Mouse (Mus musculus) embryonic facial prominence, embryonic 14.5 days (tissue): ENCODE results near the gene Mymx. TPM values are rescaled to one million over a fixed set of nuclear protein-coding genes. Genes with fewer than 3 reads are reported as not detected.

Experiments used
- ATAC-seq: fragments of 200-750 bp; cut with Nextera tagmentation; 2 replicates; pipeline ENCODE4 v1.8.0; 2017; ENCODE audit warnings: low read depth, moderate number of reproducible peaks, moderate TSS enrichment
- DNase-seq: peaks from one replicate; pipeline ENCODE4 v3.0.0-alpha.2; 2015; ENCODE audit warnings: low spot score
- H3K27ac ChIP-seq: fragments of 300-500 bp; sonication (generic); replicated peaks from 2 replicates; pipeline ENCODE4 v1.5.1; 2014; ENCODE audit warnings: low read depth, mild to moderate bottlenecking, low read length, moderate library complexity
- H3K27me3 ChIP-seq: fragments of 300-500 bp; sonication (generic); replicated peaks from 2 replicates; pipeline ENCODE4 v1.6.1; 2014; ENCODE audit warnings: low read length; ENCODE audit not compliant: control insufficient read depth, insufficient read depth
- H3K36me3 ChIP-seq: fragments of 300-500 bp; sonication (generic); 2 replicates; pipeline ENCODE4 v1.6.1; 2014; ENCODE audit warnings: low read length, mixed read lengths; ENCODE audit not compliant: control insufficient read depth, insufficient read depth
- H3K4me1 ChIP-seq: fragments of 300-500 bp; sonication (generic); 2 replicates; pipeline ENCODE4 v1.6.1; 2014; ENCODE audit warnings: antibody characterized with exemption, low read length; ENCODE audit not compliant: control insufficient read depth, insufficient read depth
- H3K4me2 ChIP-seq: fragments of 300-500 bp; sonication (generic); 2 replicates; pipeline ENCODE4 v1.6.1; 2014; ENCODE audit warnings: low read depth, mild to moderate bottlenecking, low read length, moderate library complexity, mixed read lengths
- H3K4me3 ChIP-seq: fragments of 300-500 bp; sonication (generic); 2 replicates; pipeline ENCODE4 v1.5.1; 2014; ENCODE audit warnings: low read depth, mild to moderate bottlenecking, low read length
- H3K9ac ChIP-seq: fragments of 300-500 bp; sonication (generic); 2 replicates; pipeline ENCODE4 v1.6.1; 2014; ENCODE audit warnings: low read depth, mild to moderate bottlenecking, low read length, moderate library complexity, mixed read lengths
- H3K9me3 ChIP-seq: fragments of 300-500 bp; sonication (generic); 2 replicates; pipeline ENCODE4 v1.6.1; 2016; ENCODE audit warnings: low read length; ENCODE audit not compliant: control insufficient read depth
- WGBS: fragments of 180-500 bp; shearing (Covaris S2); extraction: QIAGEN DNeasy Blood & Tissue Kit; methylation state at CpG from one replicate; pipeline ENCODE4 v1.1.7; 2014; 5-methylcytosine and 5-hydroxymethylcytosine counted together
- polyA plus RNA-seq: library from polyadenylated mRNA; unstranded; fragments of >200 nt; fragmentation: Nextera tagmentation; extraction: Ambion mirVana; gene quantifications from 2 replicates; pipeline ENCODE4 v1.2.1, GENCODE M21; 2014

Mymx gene
- polyA plus RNA-seq, 1 experiment from 2014 or later: 52.1 TPM

GRCm38 (mm10) chr17:45573780-45574123 is 28.1 kb downstream of the Mymx start:
- peak overlapping the region; percentile 98 for H3K27ac ChIP-seq
- peak overlapping the region; percentile 88 for H3K4me2 ChIP-seq
- H3K27me3 ChIP-seq: no peaks in the 10 kb centered on the region
- 0% methylated on average over 16 of the region's 18 CpGs for WGBS
- peak overlapping the region; percentile 100 for H3K4me3 ChIP-seq
- H3K36me3 ChIP-seq: peaks cover 35% of the 10 kb centered on the region
- H3K9ac ChIP-seq: peak overlapping the region; percentile 100
- ATAC-seq: peak; percentile 65
- peak; percentile 97 for DNase-seq
- H3K4me1 ChIP-seq: peaks cover 12% of the 10 kb centered on the region
- H3K9me3 ChIP-seq: no peaks in the 10 kb centered on the region

DNA sequence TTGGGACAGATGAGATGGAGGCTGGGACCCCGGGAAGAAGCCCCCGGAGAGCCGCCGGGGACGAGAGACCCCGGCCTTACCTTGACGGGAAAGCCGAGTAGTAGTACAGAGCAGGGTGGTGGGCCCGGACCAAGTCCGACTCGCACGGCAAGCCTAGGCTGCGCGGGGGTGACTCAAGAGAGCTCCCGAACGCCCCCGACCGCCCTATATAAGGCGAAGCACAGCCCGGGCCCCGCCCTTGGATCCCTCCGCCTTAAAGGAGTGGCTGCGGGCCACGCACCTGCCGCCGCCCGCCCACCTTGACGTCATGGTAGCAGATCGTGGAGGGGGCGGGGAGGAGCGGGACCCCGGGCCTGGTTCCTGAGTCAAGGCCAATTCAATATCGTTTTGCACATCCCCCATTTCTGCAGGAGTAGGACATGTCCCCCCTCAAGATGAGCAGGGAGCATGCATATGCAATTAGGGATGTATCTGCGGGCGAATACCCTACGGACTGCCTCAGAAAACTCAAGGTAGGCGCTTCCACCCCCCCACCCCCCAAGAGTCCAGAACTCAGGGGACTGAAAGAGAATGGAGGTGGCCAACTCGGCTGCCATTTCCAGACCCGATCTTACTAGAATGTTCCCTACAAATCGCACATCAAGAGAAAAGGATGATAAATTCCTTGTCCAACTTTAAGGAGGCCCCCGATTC is 28.7 kb downstream of the Mymx start, which contains the start of gene Hsp90ab1:
Gene Hsp90ab1, minus strand, starts transcription at position 185 of the 693 bp plus-strand sequence.
- Histone ChIP-seq H3K27me3 (no peaks in the 10 kb centered on the region), H3K4me1 (peaks cover 12% of the 10 kb centered on the region), H3K9ac (peak within 1 kb of the TSS; percentile 100), H3K4me3 (peak within 1 kb of the TSS; percentile 100), H3K9me3 (no peaks in the 10 kb centered on the region), H3K4me2 (peak within 1 kb of the TSS; percentile 88), H3K36me3 (peaks cover 40% of the 10 kb centered on the region), H3K27ac (peak within 1 kb of the TSS; percentile 98)
- ATAC-seq: peak; percentile 80
- WGBS: under 1% methylated on average over 35 of the region's 41 CpGs
- peak; percentile 99 for DNase-seq

DNA sequence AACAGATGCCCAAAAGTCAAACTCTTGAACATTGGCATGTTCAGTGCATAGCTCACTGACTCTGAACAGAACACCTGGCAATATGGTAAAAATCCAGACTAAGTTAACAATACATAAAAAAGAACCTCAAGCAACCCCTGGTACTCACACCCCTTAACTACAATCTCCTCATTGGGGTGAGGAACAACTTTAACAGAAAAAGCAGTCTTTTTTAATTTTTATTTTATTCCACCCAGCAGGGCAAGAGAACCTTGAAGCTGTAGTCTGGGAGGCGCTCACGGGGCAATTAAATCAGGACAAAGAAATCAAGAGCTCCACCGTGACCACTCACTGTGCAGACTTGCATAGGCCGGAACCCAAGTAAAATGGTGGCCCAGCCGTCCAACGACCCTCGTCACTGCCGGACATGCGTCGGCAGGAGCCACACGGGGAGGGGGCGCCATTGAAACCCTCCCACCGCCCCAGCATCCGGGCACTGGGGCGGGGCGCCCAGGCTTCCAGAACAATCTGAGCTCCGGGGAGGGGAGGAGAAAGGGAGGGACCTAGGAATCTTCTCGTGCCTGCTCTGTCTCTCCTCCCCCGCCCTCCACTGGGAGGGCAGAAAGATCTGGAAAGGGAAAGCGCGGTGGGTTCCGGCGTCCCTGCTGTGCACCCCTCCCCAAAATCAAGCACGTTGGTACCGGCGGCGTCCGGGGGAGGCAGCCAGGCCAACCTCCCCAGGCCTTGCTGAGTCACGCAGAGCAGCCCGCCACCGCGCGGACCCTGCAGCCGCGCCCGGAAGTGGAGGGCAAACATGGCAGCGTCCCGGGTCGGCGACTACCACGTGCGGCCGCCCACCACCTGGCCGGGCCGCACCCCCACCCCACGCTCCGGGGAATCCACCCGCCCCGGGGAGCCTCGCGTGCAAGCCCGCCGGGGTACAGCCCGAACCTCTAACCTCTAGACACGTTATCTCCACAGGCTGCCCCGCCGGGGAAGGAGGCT is 29.5 kb downstream of the Mymx start:
- peak; percentile 58 for ATAC-seq
- peak overlapping the region; percentile 88 for H3K4me2 ChIP-seq
- WGBS: under 1% methylated on average over 30 of the region's 57 CpGs

DNA sequence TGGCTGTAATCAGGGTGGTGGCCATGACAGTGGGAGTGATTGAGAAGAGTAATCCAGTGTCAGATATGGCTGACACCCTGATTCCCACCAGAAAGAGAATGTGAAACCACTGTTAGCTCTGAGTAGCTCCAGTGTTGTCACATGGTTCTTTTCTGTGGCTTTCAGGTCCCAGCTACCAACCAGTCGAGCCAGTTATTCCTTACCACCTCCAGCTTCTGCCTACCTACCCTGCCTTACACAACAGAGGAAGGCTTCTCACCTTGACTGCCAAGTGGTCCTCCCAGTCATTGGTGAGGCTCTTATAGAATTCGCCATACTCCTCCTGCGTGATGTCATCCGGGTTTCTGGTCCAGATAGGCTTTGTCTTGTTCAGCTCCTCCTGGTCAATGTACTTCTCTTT is 31.9 kb downstream of the Mymx start:
- Histone ChIP-seq H3K27me3 (no peaks in the 10 kb centered on the region), H3K4me3 (no peak overlapping the region), H3K4me2 (no peak overlapping the region), H3K27ac (no peak overlapping the region), H3K9ac (no peak overlapping the region), H3K9me3 (no peaks in the 10 kb centered on the region), H3K36me3 (peaks cover 71% of the 10 kb centered on the region), H3K4me1 (peaks cover 15% of the 10 kb centered on the region)
- DNase-seq: no peak
- no peak for ATAC-seq
- WGBS: 90% methylated on average over 4 of the region's 4 CpGs

More for the DNA sequence above, 29.5 kb downstream of the Mymx start:
- Histone ChIP-seq H3K27me3 (no peaks in the 10 kb centered on the region), H3K4me3 (peak overlapping the region; percentile 100), H3K9ac (peak overlapping the region; percentile 100), H3K4me1 (peaks cover 12% of the 10 kb centered on the region), H3K9me3 (no peaks in the 10 kb centered on the region), H3K27ac (peak overlapping the region; percentile 98), H3K36me3 (peaks cover 48% of the 10 kb centered on the region)
- DNase-seq: peak; percentile 94

DNA sequence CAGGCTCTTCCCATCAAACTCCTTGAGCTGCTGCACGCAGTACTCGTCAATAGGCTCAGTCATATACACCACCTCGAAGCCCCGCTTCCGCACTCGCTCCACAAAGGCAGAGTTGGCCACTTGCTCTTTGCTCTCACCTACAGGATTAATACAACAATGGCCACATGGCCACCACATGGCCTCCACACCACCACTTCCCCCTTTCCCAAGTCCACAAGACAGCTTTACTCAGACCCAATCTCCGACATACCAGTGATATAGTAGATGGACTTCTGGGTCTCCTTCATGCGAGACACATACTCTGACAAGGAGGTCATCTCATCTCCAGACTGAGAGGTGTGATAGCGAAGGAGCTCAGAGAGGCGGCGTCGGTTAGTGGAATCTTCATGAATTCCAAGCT is 32.9 kb downstream of the Mymx start:
- H3K27me3 ChIP-seq: no peaks in the 10 kb centered on the region
- H3K4me2 ChIP-seq: no peak overlapping the region
- no peak overlapping the region for H3K9ac ChIP-seq
- H3K9me3 ChIP-seq: no peaks in the 10 kb centered on the region
- no peak for DNase-seq
- WGBS: 84% methylated on average over 12 of the region's 12 CpGs
- no peak overlapping the region for H3K4me3 ChIP-seq
- H3K27ac ChIP-seq: no peak overlapping the region
- peaks cover 15% of the 10 kb centered on the region for H3K4me1 ChIP-seq
- peaks cover 72% of the 10 kb centered on the region for H3K36me3 ChIP-seq
- ATAC-seq: no peak

DNA sequence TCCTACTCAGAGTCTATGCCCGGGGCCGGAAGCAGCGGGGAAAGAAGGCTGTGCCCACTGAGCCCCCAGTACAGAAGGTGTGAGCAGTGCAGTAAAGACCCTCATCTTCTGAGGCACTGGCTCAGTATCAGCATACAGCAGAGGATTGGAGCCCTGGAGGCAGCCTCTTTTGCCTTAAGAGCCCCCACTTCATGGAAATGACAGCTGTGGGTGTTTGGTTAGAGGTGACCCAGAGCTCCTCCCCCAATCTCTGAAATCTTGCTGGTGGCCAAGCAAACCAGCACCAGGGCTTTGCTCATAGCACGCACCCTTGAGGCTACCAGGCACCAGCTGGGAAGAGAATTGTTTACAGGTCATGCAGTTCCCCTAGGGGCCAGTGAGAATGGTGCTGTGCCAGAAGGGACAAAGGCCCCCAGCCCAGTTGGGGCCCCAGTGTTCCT is 34.7 kb downstream of the Mymx start:
- no peaks in the 10 kb centered on the region for H3K27me3 ChIP-seq
- no peak overlapping the region for H3K4me2 ChIP-seq
- no peak overlapping the region for H3K9ac ChIP-seq
- H3K9me3 ChIP-seq: no peaks in the 10 kb centered on the region
- peaks cover 15% of the 10 kb centered on the region for H3K4me1 ChIP-seq
- WGBS: 23% methylated on average over 4 of the region's 4 CpGs
- no peak overlapping the region for H3K4me3 ChIP-seq
- no peak overlapping the region for H3K27ac ChIP-seq
- DNase-seq (no peak), ATAC-seq (peak; percentile 1; the same call in 1 of the 2 replicates)
- H3K36me3 ChIP-seq: peaks cover 71% of the 10 kb centered on the region

DNA sequence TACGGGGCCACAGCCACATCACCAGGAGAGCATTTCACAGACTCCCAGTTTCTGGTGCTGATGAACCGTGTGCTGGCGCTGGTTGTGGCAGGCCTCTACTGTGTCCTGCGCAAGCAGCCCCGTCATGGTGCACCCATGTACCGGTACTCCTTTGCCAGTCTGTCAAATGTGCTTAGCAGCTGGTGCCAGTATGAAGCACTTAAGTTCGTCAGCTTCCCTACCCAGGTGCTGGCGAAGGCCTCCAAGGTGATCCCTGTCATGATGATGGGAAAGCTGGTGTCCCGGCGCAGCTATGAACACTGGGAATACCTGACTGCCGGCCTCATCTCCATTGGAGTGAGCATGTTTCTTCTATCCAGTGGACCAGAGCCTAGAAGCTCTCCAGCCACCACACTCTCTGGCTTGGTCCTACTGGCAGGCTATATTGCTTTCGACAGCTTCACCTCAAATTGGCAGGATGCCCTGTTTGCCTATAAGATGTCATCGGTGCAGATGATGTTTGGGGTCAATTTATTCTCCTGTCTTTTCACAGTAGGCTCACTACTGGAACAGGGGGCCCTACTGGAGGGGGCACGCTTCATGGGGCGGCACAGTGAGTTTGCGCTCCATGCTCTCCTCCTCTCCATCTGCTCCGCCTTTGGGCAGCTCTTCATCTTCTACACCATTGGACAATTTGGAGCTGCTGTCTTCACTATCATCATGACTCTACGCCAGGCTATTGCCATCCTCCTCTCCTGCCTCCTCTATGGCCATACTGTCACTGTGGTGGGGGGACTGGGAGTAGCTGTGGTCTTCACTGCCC is 35.3 kb downstream of the Mymx start:
- ATAC-seq (peak; percentile 4; the same call in 1 of the 2 replicates), DNase-seq (no peak)
- peaks cover 65% of the 10 kb centered on the region for H3K36me3 ChIP-seq
- 57% methylated on average over 18 of the region's 18 CpGs for WGBS
- no peak overlapping the region for H3K27ac ChIP-seq
- peaks cover 11% of the 10 kb centered on the region for H3K4me1 ChIP-seq
- H3K4me3 ChIP-seq: no peak overlapping the region
- H3K9me3 ChIP-seq: no peaks in the 10 kb centered on the region
- no peak overlapping the region for H3K9ac ChIP-seq
- no peak overlapping the region for H3K4me2 ChIP-seq
- H3K27me3 ChIP-seq: no peaks in the 10 kb centered on the region

- Histone ChIP-seq H3K36me3 (peaks cover 59% of the 10 kb centered on the region), H3K9me3 (no peaks in the 10 kb centered on the region), H3K4me3 (no peak overlapping the region), H3K4me1 (peaks cover 10% of the 10 kb centered on the region), H3K4me2 (no peak overlapping the region), H3K27me3 (no peaks in the 10 kb centered on the region), H3K27ac (no peak overlapping the region), H3K9ac (no peak overlapping the region)
- DNase-seq (no peak), ATAC-seq (no peak)
- 55% methylated on average over 1 of the region's 1 CpGs for WGBS
Observed at GRCm38 (mm10) chr17:45566031-45566359, 35.9 kb downstream of the Mymx start.
